Comparison of ENCODE assay signal across 26 mouse cellular contexts in genomic region chr2:19741508-19741907, GRCm38 (mm10).
A peak's percentile ranks its signal among the peaks of the same experiment; 100 is the strongest.
DNase-seq lines count a peak whose midpoint lies in the region; ATAC-seq and TF ChIP-seq lines count a peak whose summit lies in the region.
"Had no signal": no experiment of that assay in that cellular context is flagged by ENCODE, and none has a peak within 500 bp of the region (broad histone marks: within the 10 kb centered on the region; RNA-seq: fewer than 3 reads in every experiment).

No protein-coding gene starts in this region.

- no peak overlapping the region for H3K27ac ChIP-seq in heart, adult 2 months
- H3K27ac ChIP-seq in lung, embryonic 14.5 days (ENCODE audit: low read depth) = no peak overlapping the region
- no peak overlapping the region for H3K27ac ChIP-seq in MEL (ENCODE audit: control insufficient read depth, low read depth, low read length)
- no peak overlapping the region for H3K27ac ChIP-seq in stomach, postnatal 0 days (replicated peaks)
- H3K27ac ChIP-seq: embryonic facial prominence, embryonic 13.5 days; forebrain, embryonic 10.5 days; forebrain, embryonic 15.5 days; heart, embryonic 13.5 days; hindbrain, embryonic 10.5 days; kidney, postnatal 0 days; midbrain, embryonic 15.5 days had no signal

- no peak overlapping the region for H3K4me3 ChIP-seq in heart, adult 2 months
- H3K4me3 ChIP-seq in lung, embryonic 14.5 days (ENCODE audit: low read depth, low read length) = no peak overlapping the region
- no peak overlapping the region for H3K4me3 ChIP-seq in MEL (ENCODE audit: control insufficient read depth in 1 of 2, insufficient read depth in 1 of 2, low read depth in 2 of 2, low read length in 2 of 2)
- no peak overlapping the region for H3K4me3 ChIP-seq in stomach, postnatal 0 days (ENCODE audit: low read depth, low read length)
- H3K4me3 ChIP-seq: embryonic facial prominence, embryonic 13.5 days; forebrain, embryonic 10.5 days; forebrain, embryonic 15.5 days; heart, embryonic 13.5 days; hindbrain, embryonic 10.5 days; midbrain, embryonic 15.5 days had no signal

- ATAC-seq in lung, embryonic 14.5 days (ENCODE audit: insufficient read depth) = no peak
- ATAC-seq in stomach, postnatal 0 days (ENCODE audit: low FRiP score, low TSS enrichment) = no peak
- ATAC-seq: forebrain, embryonic 15.5 days; intestine, embryonic 16.5 days; midbrain, embryonic 15.5 days had no signal

- TF ChIP-seq EP300 in heart, adult 2 months (IDR thresholded peaks at IDR 0.05; ENCODE audit: insufficient read depth, low read depth, low read length) = no peak
- TF ChIP-seq EP300 in MEL (IDR thresholded peaks at IDR 0.05; ENCODE audit: low read depth in 1 of 2, low read length in 2 of 2) = no peak
- TF ChIP-seq EP300 in stomach, postnatal 0 days (optimal IDR thresholded peaks at IDR 0.05) = no peak

- H3K27me3 ChIP-seq in heart, adult 2 months (ENCODE audit: control insufficient read depth, insufficient read depth, low read length) = no peaks in the 10 kb centered on the region
- H3K27me3 ChIP-seq in lung, embryonic 14.5 days (ENCODE audit: insufficient read depth, low read length) = no peaks in the 10 kb centered on the region
- no peaks in the 10 kb centered on the region; a peak in 1 of 4 replicates for H3K27me3 ChIP-seq in MEL (ENCODE audit: control insufficient read depth in 1 of 2, insufficient read depth in 2 of 2, low read length in 2 of 2)
- H3K27me3 ChIP-seq in stomach, postnatal 0 days (ENCODE audit: control insufficient read depth, insufficient read depth, low read length) = no peaks in the 10 kb centered on the region
- H3K27me3 ChIP-seq: embryonic facial prominence, embryonic 13.5 days; forebrain, embryonic 15.5 days; heart, embryonic 13.5 days; midbrain, embryonic 15.5 days had no signal

- DNase-seq in heart, adult 2 months = no peak
- DNase-seq in heart, postnatal 25 days (ENCODE audit: low spot score) = no peak
- DNase-seq in lung, embryonic 14.5 days = no peak
- no peak for DNase-seq in lung, postnatal 14 days
- DNase-seq in MEL (ENCODE audit: low read depth, low spot score) = peak; percentile 15
- no peak for DNase-seq in stomach, postnatal 0 days (ENCODE audit: low spot score)
- DNase-seq in ovary, postnatal 36 days (ENCODE audit: low spot score) = no peak
- DNase-seq: adrenal gland, postnatal 14 days; cerebellum, adult 18-20 months; cerebellum, postnatal 10 days; heart, postnatal 10 days; kidney, adult 8-10 months; kidney, postnatal 4 days; liver; lung, adult 18-20 months; lung, postnatal 10 days; right cerebral cortex, postnatal 4 days; thymus, postnatal 14 days had no signal

- no peak overlapping the region for H3K4me2 ChIP-seq in lung, embryonic 14.5 days
- no peak overlapping the region for H3K4me2 ChIP-seq in stomach, postnatal 0 days (replicated peaks; ENCODE audit: low read depth)
- H3K4me2 ChIP-seq: embryonic facial prominence, embryonic 13.5 days; forebrain, embryonic 15.5 days; heart, embryonic 13.5 days; midbrain, embryonic 15.5 days had no signal

- peak; percentile 18 for TF ChIP-seq CTCF in heart, adult 2 months (IDR thresholded peaks at IDR 0.05)
- peak; percentile 30; the same call in 1 of the 2 replicates for TF ChIP-seq CTCF in lung, embryonic 14.5 days (IDR thresholded peaks at IDR 0.05; ENCODE audit: low read depth)
- peak; percentile 12 to 24 (median 23); a peak in 3 of 6 replicates for TF ChIP-seq CTCF in MEL (IDR thresholded peaks at IDR 0.05 in 2 of 3, conservative IDR thresholded peaks at IDR 0.05 in 1 of 3; ENCODE audit: control insufficient read depth in 1 of 3, insufficient read depth in 1 of 3, low read depth in 2 of 3, low read length in 3 of 3, poor library complexity in 1 of 3, severe bottlenecking in 1 of 3)
- TF ChIP-seq CTCF in stomach, postnatal 0 days (IDR thresholded peaks at IDR 0.05; ENCODE audit: low read depth) = peak; percentile 24

- intact Hi-C loops in heart, adult 2 months (cut with DNase I) = no loop called here
- intact Hi-C loops in heart, postnatal 25 days (cut with DNase I) = no loop called here

- H3K9ac ChIP-seq in heart, adult 2 months (ENCODE audit: low read depth, low read length) = no peak overlapping the region
- no peak overlapping the region for H3K9ac ChIP-seq in lung, embryonic 14.5 days
- no peak overlapping the region for H3K9ac ChIP-seq in MEL (ENCODE audit: control insufficient read depth, low read depth, low read length, poor library complexity, severe bottlenecking)
- no peak overlapping the region for H3K9ac ChIP-seq in stomach, postnatal 0 days (ENCODE audit: low read length)
- H3K9ac ChIP-seq: embryonic facial prominence, embryonic 13.5 days; forebrain, embryonic 15.5 days; heart, embryonic 13.5 days; midbrain, embryonic 15.5 days had no signal

- no peaks in the 10 kb centered on the region for H3K79me2 ChIP-seq in heart, adult 2 months (replicated peaks; ENCODE audit: control insufficient read depth, insufficient read depth, low read length)
- H3K79me2 ChIP-seq in MEL (ENCODE audit: control insufficient read depth, insufficient read depth, low read length, poor library complexity) = no peaks in the 10 kb centered on the region

- TF ChIP-seq RAD21 in MEL (IDR thresholded peaks at IDR 0.05; ENCODE audit: low read depth, low read length) = no peak

- H3K36me3 ChIP-seq in heart, adult 2 months (ENCODE audit: control insufficient read depth, insufficient read depth, low read length) = no peaks in the 10 kb centered on the region
- H3K36me3 ChIP-seq in lung, embryonic 14.5 days (ENCODE audit: insufficient read depth) = no peaks in the 10 kb centered on the region
- no peaks in the 10 kb centered on the region for H3K36me3 ChIP-seq in MEL (ENCODE audit: control insufficient read depth in 1 of 2, insufficient read depth in 2 of 2, low read length in 2 of 2)
- H3K36me3 ChIP-seq in stomach, postnatal 0 days (ENCODE audit: control insufficient read depth, insufficient read depth, low read length) = no peaks in the 10 kb centered on the region
- H3K36me3 ChIP-seq: embryonic facial prominence, embryonic 13.5 days; forebrain, embryonic 10.5 days; forebrain, embryonic 15.5 days; heart, embryonic 13.5 days; hindbrain, embryonic 10.5 days; midbrain, embryonic 15.5 days had no signal

- no peak for TF ChIP-seq POLR2A in heart, adult 2 months (IDR thresholded peaks at IDR 0.05; ENCODE audit: insufficient read depth, low read depth, low read length)
- TF ChIP-seq POLR2A in MEL (IDR thresholded peaks at IDR 0.05; ENCODE audit: control insufficient read depth in 1 of 2, insufficient read depth in 1 of 2, low read depth in 1 of 2, low read length in 2 of 2, poor library complexity in 1 of 2) = no peak

- H3K9me3 ChIP-seq in lung, embryonic 14.5 days (ENCODE audit: low read depth, low read length) = no peaks in the 10 kb centered on the region
- H3K9me3 ChIP-seq in MEL (replicated peaks; ENCODE audit: insufficient read depth, low read length) = no peaks in the 10 kb centered on the region
- no peaks in the 10 kb centered on the region for H3K9me3 ChIP-seq in stomach, postnatal 0 days (ENCODE audit: control insufficient read depth, low read length)
- H3K9me3 ChIP-seq: embryonic facial prominence, embryonic 13.5 days; forebrain, embryonic 15.5 days; midbrain, embryonic 15.5 days had no signal

- no peaks in the 10 kb centered on the region for H3K4me1 ChIP-seq in heart, adult 2 months (ENCODE audit: control insufficient read depth, insufficient read depth, low read length)
- H3K4me1 ChIP-seq in lung, embryonic 14.5 days (ENCODE audit: insufficient read depth) = no peaks in the 10 kb centered on the region
- no peaks in the 10 kb centered on the region for H3K4me1 ChIP-seq in MEL (ENCODE audit: control insufficient read depth in 1 of 2, insufficient read depth in 2 of 2, low read length in 2 of 2)
- H3K4me1 ChIP-seq in stomach, postnatal 0 days (replicated peaks; ENCODE audit: control insufficient read depth, insufficient read depth) = no peaks in the 10 kb centered on the region
- H3K4me1 ChIP-seq: embryonic facial prominence, embryonic 13.5 days; forebrain, embryonic 10.5 days; forebrain, embryonic 15.5 days; heart, embryonic 13.5 days; hindbrain, embryonic 10.5 days; midbrain, embryonic 15.5 days had no signal

TF ChIP-seq in MEL, 35 proteins besides CTCF, POLR2A, EP300 and RAD21:
- TF ChIP-seq POLR2AphosphoS5 (IDR thresholded peaks at IDR 0.05; ENCODE audit: borderline replicate concordance, low read depth, low read length) (no peak), ELF1 (IDR thresholded peaks at IDR 0.05; ENCODE audit: low read depth, low read length) (no peak), ETS1 (IDR thresholded peaks at IDR 0.05; ENCODE audit: low read depth, low read length) (no peak), SIN3A (IDR thresholded peaks at IDR 0.05; ENCODE audit: low read length) (no peak), MAZ (IDR thresholded peaks at IDR 0.05; ENCODE audit: low read depth, low read length) (no peak), ZKSCAN1 (IDR thresholded peaks at IDR 0.05; ENCODE audit: low read depth, low read length) (no peak), SMC3 (IDR thresholded peaks at IDR 0.05; ENCODE audit: low read depth, low read length) (no peak), TBP (IDR thresholded peaks at IDR 0.05; ENCODE audit: low read depth, low read length) (no peak), KAT2A (conservative IDR thresholded peaks at IDR 0.05; ENCODE audit: low read depth, low read length) (no peak), TCF12 (IDR thresholded peaks at IDR 0.05; ENCODE audit: low read depth, low read length) (no peak), RCOR1 (IDR thresholded peaks at IDR 0.05; ENCODE audit: low read depth, low read length) (no peak), POLR2AphosphoS2 (IDR thresholded peaks at IDR 0.05; ENCODE audit: low read length) (no peak), USF1 (IDR thresholded peaks at IDR 0.05; ENCODE audit: low read depth, low read length) (no peak), TAL1 (IDR thresholded peaks at IDR 0.05; ENCODE audit: low read length) (no peak), MAFK (IDR thresholded peaks at IDR 0.05; ENCODE audit: borderline replicate concordance, low read depth, low read length) (no peak), ZNF384 (IDR thresholded peaks at IDR 0.05; ENCODE audit: low read depth, low read length) (no peak), GABPA (IDR thresholded peaks at IDR 0.05; ENCODE audit: low read depth, low read length) (no peak)
